In genomic region chr4:48048456-48049315, GRCm38 (mm10) we compare ENCODE assay signal across 7 mouse cellular contexts. TPM values are rescaled to one million over a fixed set of nuclear protein-coding genes. Genes with fewer than 3 reads are reported as not detected.
DNase-seq lines count a peak whose midpoint lies in the region; ATAC-seq and TF ChIP-seq lines count a peak whose summit lies in the region.

No protein-coding gene starts in this region.

- no peaks in the 10 kb centered on the region for H3K36me3 ChIP-seq in lung, embryonic 16.5 days (ENCODE audit: control insufficient read depth, insufficient read depth, low read length)
- no peaks in the 10 kb centered on the region for H3K36me3 ChIP-seq in embryonic facial prominence, embryonic 11.5 days (replicated peaks; ENCODE audit: control insufficient read depth, insufficient read depth, low read depth, low read length)
- H3K36me3 ChIP-seq in intestine, embryonic 14.5 days (ENCODE audit: control insufficient read depth, insufficient read depth, low read length), result no peaks in the 10 kb centered on the region

- no peak for ATAC-seq in lung, embryonic 16.5 days (ENCODE audit: low read depth)
- ATAC-seq in embryonic facial prominence, embryonic 11.5 days (replicated peaks; ENCODE audit: insufficient number of reproducible peaks, low FRiP score, low TSS enrichment, low read depth), result no peak
- ATAC-seq in intestine, embryonic 14.5 days (replicated peaks; ENCODE audit: low FRiP score, low TSS enrichment, low read depth), result no peak

- peak overlapping the region; percentile 100 for H3K4me2 ChIP-seq in lung, embryonic 16.5 days (ENCODE audit: low read depth, low read length)
- no peak overlapping the region; the same call in 1 of the 2 replicates for H3K4me2 ChIP-seq in embryonic facial prominence, embryonic 11.5 days (ENCODE audit: low read depth, low read length)
- H3K4me2 ChIP-seq in intestine, embryonic 14.5 days (ENCODE audit: low read length), result peak overlapping the region; percentile 99

- WGBS in lung, embryonic 16.5 days, result 7% methylated on average over 35 of the region's 35 CpGs
- WGBS in embryonic facial prominence, embryonic 11.5 days, result under 1% methylated on average over 35 of the region's 35 CpGs
- WGBS in intestine, embryonic 14.5 days, result 5% methylated on average over 35 of the region's 35 CpGs
- 52% methylated on average over 35 of the region's 35 CpGs for WGBS in olfactory bulb, adult 2 months

- no peak for TF ChIP-seq CTCF in olfactory bulb, adult 2 months (IDR thresholded peaks at IDR 0.05; ENCODE audit: insufficient read depth, low read depth, low read length)

- peaks cover 78% of the 10 kb centered on the region for H3K27me3 ChIP-seq in lung, embryonic 16.5 days (ENCODE audit: control insufficient read depth, insufficient read depth, low read depth, low read length)
- H3K27me3 ChIP-seq in embryonic facial prominence, embryonic 11.5 days (ENCODE audit: control insufficient read depth, insufficient read depth, low read length), result peaks cover 69% of the 10 kb centered on the region
- peaks cover 86% of the 10 kb centered on the region for H3K27me3 ChIP-seq in intestine, embryonic 14.5 days (replicated peaks; ENCODE audit: control insufficient read depth, insufficient read depth, low read length)

- no peak for TF ChIP-seq POLR2A in olfactory bulb, adult 2 months (IDR thresholded peaks at IDR 0.05; ENCODE audit: insufficient read depth, low read depth, low read length)

- peaks cover 41% of the 10 kb centered on the region for H3K4me1 ChIP-seq in lung, embryonic 16.5 days (replicated peaks; ENCODE audit: control insufficient read depth, insufficient read depth, low read length)
- peaks cover 17% of the 10 kb centered on the region for H3K4me1 ChIP-seq in embryonic facial prominence, embryonic 11.5 days (ENCODE audit: control insufficient read depth, insufficient read depth, low read length)
- H3K4me1 ChIP-seq in intestine, embryonic 14.5 days (replicated peaks; ENCODE audit: control insufficient read depth, insufficient read depth, low read length), result peaks cover 39% of the 10 kb centered on the region
- peaks cover 42% of the 10 kb centered on the region for H3K4me1 ChIP-seq in olfactory bulb, adult 2 months (ENCODE audit: control insufficient read depth, insufficient read depth, low read length)

- H3K9me3 ChIP-seq in lung, embryonic 16.5 days (ENCODE audit: control insufficient read depth, low read length), result no peaks in the 10 kb centered on the region
- H3K9me3 ChIP-seq in embryonic facial prominence, embryonic 11.5 days (replicated peaks; ENCODE audit: control insufficient read depth, low read length), result no peaks in the 10 kb centered on the region
- no peaks in the 10 kb centered on the region for H3K9me3 ChIP-seq in intestine, embryonic 14.5 days (ENCODE audit: control insufficient read depth, low read length)

- DNase-seq in lung, adult 18-20 months, result no peak
- DNase-seq in embryonic facial prominence, embryonic 11.5 days (ENCODE audit: low spot score), result peak; percentile 31
- peak; percentile 71 for DNase-seq in intestine, embryonic 14.5 days (ENCODE audit: low spot score)
- DNase-seq in left cerebral cortex, adult 8-10 months (ENCODE audit: low spot score in 2 of 2), result no peak
- no peak for DNase-seq in kidney, adult 9 months

- no peak overlapping the region for H3K27ac ChIP-seq in lung, embryonic 16.5 days (ENCODE audit: low read length)
- no peak overlapping the region for H3K27ac ChIP-seq in embryonic facial prominence, embryonic 11.5 days (replicated peaks; ENCODE audit: low read depth, low read length)
- no peak overlapping the region for H3K27ac ChIP-seq in intestine, embryonic 14.5 days (ENCODE audit: low read depth)
- H3K27ac ChIP-seq in olfactory bulb, adult 2 months (ENCODE audit: insufficient read depth, low read depth, low read length), result no peak overlapping the region

- no peak overlapping the region for H3K9ac ChIP-seq in lung, embryonic 16.5 days (ENCODE audit: low read length)
- H3K9ac ChIP-seq in embryonic facial prominence, embryonic 11.5 days (replicated peaks; ENCODE audit: low read length), result no peak overlapping the region
- no peak overlapping the region for H3K9ac ChIP-seq in intestine, embryonic 14.5 days (ENCODE audit: low read length)

- peak overlapping the region; percentile 67 for H3K4me3 ChIP-seq in lung, embryonic 16.5 days (ENCODE audit: low read length)
- no peak overlapping the region; the same call in 1 of the 2 replicates for H3K4me3 ChIP-seq in embryonic facial prominence, embryonic 11.5 days (ENCODE audit: low read depth, low read length)
- H3K4me3 ChIP-seq in intestine, embryonic 14.5 days (ENCODE audit: low read depth, low read length), result 0 out of 2 replicates have a peak overlapping the region, but pooled peaks have one; percentile 70
- peak overlapping the region; percentile 75 for H3K4me3 ChIP-seq in olfactory bulb, adult 2 months (ENCODE audit: insufficient read depth, low read depth, low read length)

RNA-seq across cellular contexts. Expression of gene Nr4a3, which starts 3.7 kb away (rescaled TPM):
- polyA plus RNA-seq in lung, embryonic 16.5 days (2015; fragmentation: Nextera tagmentation; extraction: Ambion mirVana), result 0.08 and 0.11 TPM in 2 replicates
- 0.20 and 0.25 TPM in 2 replicates for polyA plus RNA-seq in embryonic facial prominence, embryonic 11.5 days (2014; fragmentation: Nextera tagmentation; extraction: Ambion mirVana)
- polyA plus RNA-seq in intestine, embryonic 14.5 days (2014; fragmentation: Nextera tagmentation; extraction: Ambion mirVana), result 0.15 TPM in 1 of 2 replicates, not detected in the other
- not detected in 2 replicates for polyA plus RNA-seq in olfactory bulb, adult 2 months (2012; ENCODE audit: insufficient read depth, insufficient read length, low replicate concordance, missing spikeins)
- total RNA-seq in left cerebral cortex, adult 8-10 months (2022), result 10 to 100 TPM; 12.4 to 17.3 (median 16.5) TPM

Comparison
In these comparisons a context has a peak if more than half of its experiments do, and no peak if none do; other contexts are left out.
1. DNase-seq: peak in embryonic facial prominence, embryonic 11.5 days (single experiment) and intestine, embryonic 14.5 days (single experiment); none in lung, adult 18-20 months (0 of 2), left cerebral cortex, adult 8-10 months (0 of 2) and kidney, adult 9 months (single experiment).
2. RNA of gene Nr4a3, which starts 3.7 kb away (polyA plus RNA-seq): not detected in olfactory bulb, adult 2 months; 0.20 to 0.25 TPM in embryonic facial prominence, embryonic 11.5 days, 0.08 to 0.11 TPM in lung, embryonic 16.5 days and 0.15 TPM in intestine, embryonic 14.5 days; every median in the first group is over 10 times any median in the second.